Mouse (Mus musculus): ENCODE results near the gene Nr1d2. TPM values are rescaled to one million over a fixed set of nuclear protein-coding genes. Genes with fewer than 3 reads are reported as not detected.
A peak's percentile ranks its signal among the peaks of the same experiment; 100 is the strongest.
"Not testable (repeated sequence)": the region's sequence is repeated elsewhere in the genome, so short reads cannot be mapped to it uniquely, and the experiment has no call there.

Gene Nr1d2
- polyA plus RNA-seq, 1 experiment = 23.8 TPM

DNA sequence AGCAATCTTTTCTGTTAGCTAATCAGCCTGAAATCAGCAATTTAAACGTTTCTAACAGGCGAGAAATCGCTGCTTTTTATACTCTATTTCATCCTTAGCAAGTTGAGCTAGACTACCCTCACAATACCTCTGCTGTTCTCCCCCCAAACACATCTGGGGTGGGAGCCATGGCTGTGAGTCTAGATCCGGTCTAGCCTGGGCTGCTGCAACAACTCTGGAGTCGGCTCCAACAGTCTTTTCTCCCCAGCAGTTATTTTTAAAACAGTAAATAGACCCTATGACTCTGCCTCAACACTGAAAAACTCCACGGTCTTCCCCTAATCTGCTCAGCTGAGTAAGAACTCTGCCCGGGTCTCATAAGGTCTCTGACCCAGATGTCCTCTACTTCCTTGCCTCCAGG, 1.2 kb upstream of the Nr1d2 start:
- H3K4me3 ChIP-seq (ENCODE audit: insufficient read depth, low read depth, low read length) = no peak overlapping the region
- H3K27ac ChIP-seq (replicated peaks; ENCODE audit: low read depth, low read length) = no peak overlapping the region
- H3K4me1 ChIP-seq (ENCODE audit: control insufficient read depth, insufficient read depth, insufficient read length, low read length) = peaks cover 2% of the 10 kb centered on the region; the same call in 1 of the 2 replicates

DNA sequence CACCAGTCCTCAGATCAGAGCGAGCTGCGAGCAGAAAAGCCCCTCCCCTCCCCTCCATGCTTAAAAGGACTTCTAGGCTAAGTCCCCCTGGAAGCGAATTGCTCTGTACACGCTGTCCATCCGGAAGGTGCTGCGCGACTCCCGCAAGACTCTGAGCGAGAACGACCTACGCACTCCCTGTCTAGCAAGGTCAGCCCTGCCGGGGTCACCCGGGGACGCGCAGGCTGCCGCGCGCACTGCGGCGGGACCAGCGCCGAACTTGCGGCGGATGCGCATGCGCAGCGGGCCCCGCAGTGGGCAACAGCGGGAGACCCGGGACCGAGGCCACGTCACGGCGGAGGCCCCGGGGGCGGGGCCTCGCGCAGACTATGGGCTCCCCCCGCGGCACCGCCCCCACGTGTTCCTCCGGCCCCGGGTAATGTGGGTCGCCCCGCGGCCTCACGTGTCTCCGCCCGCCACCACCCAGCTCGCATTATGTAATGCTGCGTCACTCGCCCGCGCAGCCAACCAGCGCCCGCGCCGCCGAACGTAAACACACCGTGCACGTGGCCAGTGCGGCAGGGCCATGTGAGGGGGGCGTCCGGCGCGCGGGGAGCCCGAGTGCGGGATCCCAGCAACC, 687 bp downstream of the Nr1d2 start:
- H3K27ac ChIP-seq (replicated peaks; ENCODE audit: low read depth, low read length) = peak overlapping the region; percentile 99

DNA sequence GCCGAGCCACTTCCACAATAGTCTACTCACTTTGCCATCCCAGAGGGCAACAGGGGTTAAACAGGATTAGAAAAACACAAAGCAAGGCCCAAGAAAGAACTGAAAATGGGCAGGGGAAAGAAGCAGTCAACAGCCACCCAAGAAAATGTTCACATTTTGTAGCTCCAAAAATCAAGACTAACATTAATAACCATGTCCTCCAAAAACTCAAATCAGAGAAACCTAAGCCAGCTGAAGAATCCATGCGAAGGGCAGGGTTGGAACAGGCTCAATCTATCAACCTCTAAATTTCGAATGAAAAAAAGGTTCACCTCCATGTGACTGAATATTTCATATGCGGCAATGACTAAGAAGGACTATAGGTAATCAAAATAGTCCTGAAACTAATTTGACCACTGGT, 1.5 kb downstream of the Nr1d2 start:
- Histone ChIP-seq H3K27ac (replicated peaks; ENCODE audit: low read depth, low read length) (peak overlapping the region; percentile 60), H3K4me3 (ENCODE audit: insufficient read depth, low read depth, low read length) (peak overlapping the region; percentile 28; the same call in 1 of the 2 replicates), H3K4me1 (ENCODE audit: control insufficient read depth, insufficient read depth, insufficient read length, low read length) (peaks cover 16% of the 10 kb centered on the region)

More for the DNA sequence above, 687 bp downstream of the Nr1d2 start:
- Histone ChIP-seq H3K4me1 (ENCODE audit: control insufficient read depth, insufficient read depth, insufficient read length, low read length) (peaks cover 12% of the 10 kb centered on the region), H3K4me3 (ENCODE audit: insufficient read depth, low read depth, low read length) (peak overlapping the region; percentile 86)

DNA sequence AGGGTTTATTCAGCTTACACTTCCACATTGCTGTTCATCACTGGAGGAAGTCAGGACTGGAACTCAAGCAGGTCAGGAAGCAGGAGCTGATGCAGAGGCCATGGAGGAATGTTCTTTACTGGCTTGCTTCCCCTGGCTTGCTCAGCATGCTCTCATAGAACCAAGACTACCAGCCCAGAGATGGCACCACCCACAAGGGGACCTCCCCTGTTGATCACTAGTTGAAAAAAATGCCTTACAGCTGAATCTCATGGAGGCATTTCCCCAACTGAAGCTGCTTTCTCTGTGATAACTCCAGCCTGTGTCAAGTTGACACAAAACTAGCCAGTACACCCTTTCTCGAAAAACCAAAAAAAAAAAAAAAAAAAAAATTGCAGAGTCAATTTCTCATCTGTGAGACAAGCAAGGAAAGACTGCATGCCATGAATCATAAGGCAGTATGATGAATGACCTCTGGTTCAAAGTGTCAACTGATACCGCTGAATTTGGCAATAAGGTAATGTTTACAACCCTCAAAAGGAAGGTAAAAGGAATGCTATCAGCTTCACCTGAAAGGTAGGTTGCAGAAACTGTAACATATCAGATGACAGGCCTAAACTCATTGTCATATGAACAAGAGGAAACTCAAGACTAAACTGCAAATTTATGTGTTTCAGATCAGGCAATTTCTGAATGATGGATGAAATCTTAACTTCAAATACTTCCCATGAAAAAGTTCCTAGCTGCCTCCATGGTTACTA, 2.3 kb downstream of the Nr1d2 start:
- not testable (repeated sequence) for H3K27ac ChIP-seq (replicated peaks; ENCODE audit: low read depth, low read length); H3K4me3 ChIP-seq (ENCODE audit: insufficient read depth, low read depth, low read length)
- H3K4me1 ChIP-seq (ENCODE audit: control insufficient read depth, insufficient read depth, insufficient read length, low read length) = peaks cover 16% of the 10 kb centered on the region

DNA sequence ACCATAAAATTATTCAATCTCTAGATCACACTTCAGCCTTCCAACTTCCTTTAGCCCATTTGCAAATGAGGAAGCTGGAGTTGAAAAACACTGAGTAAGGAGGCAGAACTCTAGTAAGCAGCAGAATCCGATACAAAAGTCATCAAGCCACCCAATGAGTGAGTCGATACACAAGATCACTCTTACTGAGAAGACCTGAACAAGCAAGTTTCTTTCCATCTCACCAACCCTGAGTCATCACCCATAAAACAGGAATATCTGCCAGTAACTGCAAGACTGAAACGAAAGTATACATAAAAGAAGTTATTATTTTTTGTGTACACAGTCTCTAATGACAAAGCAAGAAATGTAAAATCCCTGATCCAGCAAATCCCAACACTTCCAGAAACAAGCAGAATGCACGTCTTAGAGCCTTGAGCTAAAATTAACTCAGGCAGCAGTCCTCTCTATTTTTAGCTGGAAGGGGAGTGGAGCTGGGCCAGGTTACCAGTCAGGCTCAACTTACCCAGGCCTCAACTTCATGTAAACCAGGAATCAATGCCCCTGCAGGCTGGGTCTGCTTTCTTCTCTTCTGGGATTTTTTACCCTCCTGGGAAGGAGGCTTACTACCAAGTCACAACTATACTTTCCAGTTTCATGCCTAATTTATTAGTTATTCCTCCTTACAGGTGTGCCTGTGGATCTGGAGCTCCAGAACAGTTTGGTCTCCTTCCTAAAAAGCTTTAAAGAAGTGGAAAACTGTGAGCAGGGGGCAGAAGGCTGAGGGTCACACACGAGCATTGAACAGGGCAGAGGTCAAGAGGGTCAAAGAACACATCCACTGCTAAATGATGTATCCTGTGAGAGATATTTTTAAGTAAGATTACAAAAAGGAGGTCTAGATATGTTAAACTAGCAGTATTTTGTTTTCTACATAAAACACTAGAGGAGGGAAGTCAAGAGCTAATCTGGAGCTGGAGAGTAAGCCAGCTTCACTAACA, 4.7 kb downstream of the Nr1d2 start:
- Histone ChIP-seq H3K27ac (replicated peaks; ENCODE audit: low read depth, low read length) (peak overlapping the region; percentile 50), H3K4me3 (ENCODE audit: insufficient read depth, low read depth, low read length) (no peak overlapping the region), H3K4me1 (ENCODE audit: control insufficient read depth, insufficient read depth, insufficient read length, low read length) (peaks cover 16% of the 10 kb centered on the region)

DNA sequence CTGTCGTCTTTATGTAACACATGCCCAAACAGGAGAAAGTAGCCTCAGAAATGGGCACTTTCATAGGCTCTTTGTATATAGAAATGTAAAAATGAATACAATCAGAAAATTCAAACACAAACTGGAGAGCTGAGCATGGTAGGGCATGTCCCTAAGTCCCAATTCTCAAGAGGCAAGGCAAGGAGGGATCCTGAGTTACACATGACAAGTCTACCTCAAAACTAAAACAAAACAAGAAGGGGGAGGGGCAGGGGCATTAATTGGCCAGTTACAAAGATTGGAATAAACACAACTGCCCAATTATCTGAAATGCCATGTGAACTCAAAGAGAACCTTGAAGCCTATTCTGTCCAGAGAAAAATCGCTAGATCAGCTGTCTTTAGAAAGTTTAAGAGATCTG, 5.9 kb downstream of the Nr1d2 start:
- Histone ChIP-seq H3K27ac (replicated peaks; ENCODE audit: low read depth, low read length) (no peak overlapping the region), H3K4me3 (ENCODE audit: insufficient read depth, low read depth, low read length) (no peak overlapping the region), H3K4me1 (ENCODE audit: control insufficient read depth, insufficient read depth, insufficient read length, low read length) (peaks cover 16% of the 10 kb centered on the region)

DNA sequence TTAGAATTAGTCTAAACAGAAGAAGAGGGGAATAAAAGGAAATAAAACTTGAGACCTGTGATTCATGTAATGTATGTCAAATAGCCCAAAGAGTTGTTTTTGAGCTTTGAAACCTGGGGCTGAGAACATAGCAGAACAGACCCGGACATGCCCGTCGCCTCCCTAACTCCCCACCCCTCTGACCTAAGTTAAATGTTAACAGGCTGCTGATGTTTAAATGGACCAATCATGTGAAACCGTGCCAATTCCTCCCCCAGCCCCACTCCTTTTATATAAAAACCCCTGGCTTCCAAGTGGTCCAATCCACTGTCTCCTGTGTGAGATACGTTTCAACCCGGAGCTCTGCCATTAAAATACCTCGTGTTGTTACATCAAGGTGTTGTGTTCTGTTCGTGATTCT, 7.1 kb downstream of the Nr1d2 start:
- H3K27ac ChIP-seq (replicated peaks; ENCODE audit: low read depth, low read length); H3K4me3 ChIP-seq (ENCODE audit: insufficient read depth, low read depth, low read length): not testable (repeated sequence)
- peaks cover 16% of the 10 kb centered on the region for H3K4me1 ChIP-seq (ENCODE audit: control insufficient read depth, insufficient read depth, insufficient read length, low read length)

DNA sequence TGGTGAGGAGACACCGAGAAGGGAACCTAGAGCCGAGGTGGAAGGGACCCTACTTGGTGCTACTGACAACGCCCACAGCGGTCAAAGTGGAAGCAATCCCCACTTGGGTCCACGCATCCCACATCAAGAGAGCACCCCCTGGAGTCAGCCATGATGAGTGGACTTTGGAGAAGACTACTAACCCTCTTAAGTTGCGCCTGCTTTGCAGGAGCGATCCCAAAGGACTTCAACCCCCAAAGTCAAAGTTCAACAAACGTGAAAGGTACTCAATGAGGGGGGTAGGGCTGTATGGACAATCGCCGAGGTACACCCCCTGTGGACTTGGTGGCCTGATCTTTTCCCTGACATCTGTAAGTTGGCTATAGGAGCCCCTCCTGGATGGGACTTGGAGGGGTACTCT, 9.2 kb downstream of the Nr1d2 start:
- not testable (repeated sequence) for H3K4me3 ChIP-seq (ENCODE audit: insufficient read depth, low read depth, low read length); H3K27ac ChIP-seq (replicated peaks; ENCODE audit: low read depth, low read length)
- peaks cover 12% of the 10 kb centered on the region; the same call in 1 of the 2 replicates for H3K4me1 ChIP-seq (ENCODE audit: control insufficient read depth, insufficient read depth, insufficient read length, low read length)

DNA sequence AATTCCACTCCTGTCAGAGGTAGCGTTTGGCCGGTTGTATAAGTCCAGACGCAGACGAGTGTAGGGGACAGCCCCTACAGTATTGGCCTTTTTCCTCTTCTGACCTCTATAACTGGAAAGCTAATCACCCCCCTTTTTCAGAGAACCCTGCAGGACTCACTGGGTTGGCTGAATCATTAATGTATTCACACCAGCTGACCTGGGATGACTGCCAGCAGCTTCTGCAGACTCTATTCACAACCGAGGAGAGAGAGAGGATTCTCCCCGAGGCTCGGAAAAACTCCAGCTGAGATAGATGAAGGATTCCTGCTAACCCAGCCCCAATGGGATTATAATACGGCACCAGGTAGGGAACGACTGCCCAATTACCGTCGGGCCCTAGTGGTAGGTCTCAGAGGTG, 12.7 kb downstream of the Nr1d2 start:
- H3K27ac ChIP-seq (replicated peaks; ENCODE audit: low read depth, low read length); H3K4me1 ChIP-seq (ENCODE audit: control insufficient read depth, insufficient read depth, insufficient read length, low read length); H3K4me3 ChIP-seq (ENCODE audit: insufficient read depth, low read depth, low read length): not testable (repeated sequence)

DNA sequence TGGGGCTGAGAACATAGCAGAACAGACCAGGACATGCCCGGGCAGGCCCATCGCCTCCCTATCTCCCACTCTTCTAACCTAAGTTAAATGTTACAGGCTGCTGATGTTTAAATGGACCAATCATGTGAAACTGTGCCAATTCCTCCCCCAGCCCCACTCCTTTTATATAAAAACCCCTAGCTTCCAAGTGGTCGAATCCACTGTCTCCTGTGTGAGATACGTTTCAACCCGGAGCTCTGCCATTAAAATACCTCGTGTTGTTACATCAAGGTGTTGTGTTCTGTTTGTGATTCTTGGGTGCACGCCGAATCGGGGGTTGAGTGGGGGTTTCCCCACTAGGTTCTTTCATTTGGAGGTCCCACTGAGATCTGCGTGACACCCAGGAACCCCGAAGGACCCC, 13.5 kb downstream of the Nr1d2 start:
- H3K4me1 ChIP-seq (ENCODE audit: control insufficient read depth, insufficient read depth, insufficient read length, low read length); H3K27ac ChIP-seq (replicated peaks; ENCODE audit: low read depth, low read length); H3K4me3 ChIP-seq (ENCODE audit: insufficient read depth, low read depth, low read length): not testable (repeated sequence)

DNA sequence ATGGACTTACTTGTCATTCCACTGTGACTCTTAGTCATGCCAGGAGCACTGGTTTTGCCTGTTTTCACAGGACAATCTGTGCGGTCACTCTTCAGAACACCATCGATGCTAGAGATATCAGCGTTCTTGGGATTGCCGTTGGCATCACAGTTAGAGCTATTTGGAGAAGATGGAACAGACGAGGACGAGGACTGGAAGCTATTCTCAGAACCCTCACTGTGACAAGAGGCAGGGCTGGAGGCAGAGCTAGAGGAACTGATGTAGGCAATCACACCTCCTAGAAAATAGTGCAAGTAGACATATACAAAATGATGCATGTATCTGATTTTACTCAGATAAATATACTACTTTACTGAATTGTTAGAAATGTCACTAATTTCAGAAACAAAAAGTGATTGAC, 16.9 kb downstream of the Nr1d2 start:
- peaks cover 2% of the 10 kb centered on the region; the same call in 1 of the 2 replicates for H3K4me1 ChIP-seq (ENCODE audit: control insufficient read depth, insufficient read depth, insufficient read length, low read length)
- H3K4me3 ChIP-seq (ENCODE audit: insufficient read depth, low read depth, low read length) = no peak overlapping the region
- no peak overlapping the region for H3K27ac ChIP-seq (replicated peaks; ENCODE audit: low read depth, low read length)

DNA sequence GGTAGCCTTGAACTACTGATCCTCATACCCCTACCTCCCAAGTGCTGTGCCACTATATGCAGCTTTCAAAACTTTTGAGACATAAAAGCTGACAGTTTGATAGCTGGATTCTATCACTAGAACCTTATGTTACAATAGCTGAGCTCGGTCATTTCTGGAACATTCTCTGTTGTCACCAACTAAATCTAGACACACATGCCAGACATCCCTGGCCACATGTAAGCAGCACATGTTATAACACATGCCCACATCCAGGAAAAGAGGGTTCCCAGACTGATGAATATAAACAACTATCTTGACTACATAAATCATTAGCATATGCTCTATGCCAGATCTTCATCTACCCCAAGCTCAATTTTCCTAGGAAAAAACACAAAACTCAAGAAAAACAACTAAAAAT, 21.8 kb downstream of the Nr1d2 start:
- Histone ChIP-seq H3K4me1 (ENCODE audit: control insufficient read depth, insufficient read depth, insufficient read length, low read length) (peaks cover 2% of the 10 kb centered on the region; the same call in 1 of the 2 replicates), H3K27ac (replicated peaks; ENCODE audit: low read depth, low read length) (no peak overlapping the region), H3K4me3 (ENCODE audit: insufficient read depth, low read depth, low read length) (no peak overlapping the region)

DNA sequence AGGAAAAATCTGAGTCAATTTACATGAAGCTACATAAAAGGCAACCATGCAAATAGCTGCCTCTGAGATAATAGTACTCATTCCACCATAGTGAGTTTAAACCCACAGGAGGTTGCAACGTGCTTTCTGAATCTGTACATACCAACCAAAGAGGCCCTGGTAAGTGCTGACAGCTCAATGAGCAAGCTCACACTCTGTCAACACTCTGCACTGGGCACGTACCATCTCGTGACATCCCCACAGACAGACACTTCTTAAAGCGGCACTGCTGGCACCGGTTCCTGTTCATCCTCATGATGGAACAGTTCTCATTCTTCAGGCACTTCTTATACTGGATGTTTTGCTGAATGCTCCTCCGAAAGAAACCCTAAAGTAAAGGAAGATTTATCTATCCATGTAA, 22.5 kb downstream of the Nr1d2 start:
- Histone ChIP-seq H3K4me3 (ENCODE audit: insufficient read depth, low read depth, low read length) (no peak overlapping the region), H3K27ac (replicated peaks; ENCODE audit: low read depth, low read length) (no peak overlapping the region), H3K4me1 (ENCODE audit: control insufficient read depth, insufficient read depth, insufficient read length, low read length) (peaks cover 2% of the 10 kb centered on the region; the same call in 1 of the 2 replicates)

DNA sequence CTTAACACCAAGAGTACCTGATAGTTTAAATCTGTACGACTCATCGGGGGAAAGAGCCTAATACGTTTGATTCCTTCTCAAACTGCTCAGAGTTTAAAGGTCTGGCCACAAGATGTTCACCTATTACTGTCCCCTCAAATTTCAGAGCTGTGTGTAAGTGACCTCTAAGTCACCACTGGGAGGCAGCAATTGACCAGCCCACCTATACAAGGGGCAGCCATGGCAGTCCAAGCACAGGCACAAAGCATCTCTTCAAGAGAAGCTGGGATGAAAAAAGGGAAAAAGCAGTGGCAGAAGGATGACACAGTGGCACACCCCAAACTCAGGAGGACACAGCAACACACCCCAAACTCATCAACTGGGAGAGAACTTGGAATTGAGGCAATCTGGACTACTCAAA, 28.1 kb downstream of the Nr1d2 start:
- Histone ChIP-seq H3K4me3 (ENCODE audit: insufficient read depth, low read depth, low read length) (no peak overlapping the region), H3K4me1 (ENCODE audit: control insufficient read depth, insufficient read depth, insufficient read length, low read length) (no peaks in the 10 kb centered on the region), H3K27ac (replicated peaks; ENCODE audit: low read depth, low read length) (no peak overlapping the region)

DNA sequence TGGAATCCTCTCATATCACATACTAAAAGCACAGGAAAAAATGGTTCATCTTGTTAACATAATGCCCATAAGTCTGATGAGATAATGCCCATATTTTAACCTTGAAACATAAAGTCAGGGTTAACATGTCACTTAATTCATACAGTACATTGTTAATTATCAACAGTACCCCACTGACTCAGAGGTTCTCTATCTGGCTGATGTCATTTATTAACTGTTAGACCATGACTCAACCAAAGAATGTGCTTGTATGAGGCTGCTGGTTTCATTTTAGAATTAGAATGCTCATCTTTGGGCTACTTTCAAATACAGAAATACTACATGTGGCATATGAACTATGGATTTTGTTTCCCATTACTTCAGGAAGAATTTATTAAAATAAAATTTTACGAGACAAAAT, 34.6 kb downstream of the Nr1d2 start:
- H3K4me3 ChIP-seq (ENCODE audit: insufficient read depth, low read depth, low read length); H3K4me1 ChIP-seq (ENCODE audit: control insufficient read depth, insufficient read depth, insufficient read length, low read length); H3K27ac ChIP-seq (replicated peaks; ENCODE audit: low read depth, low read length): not testable (repeated sequence)
